Comparison of ENCODE assay signal across 15 mouse cellular contexts in genomic region chr11:8829561-8829960, GRCm38 (mm10).
"Had no signal": no experiment of that assay in that cellular context is flagged by ENCODE, and none has a peak within 500 bp of the region (broad histone marks: within the 10 kb centered on the region; RNA-seq: fewer than 3 reads in every experiment).

No protein-coding gene starts in this region.

- H3K27me3 ChIP-seq: lung, embryonic 15.5 days; megakaryocyte, embryonic 14.5 days; midbrain, embryonic 13.5 days; midbrain, embryonic 15.5 days; neural tube, embryonic 12.5 days; stomach, embryonic 15.5 days had no signal

- H3K27ac ChIP-seq: macrophage; midbrain, embryonic 13.5 days; midbrain, embryonic 15.5 days; neural tube, embryonic 12.5 days; stomach, embryonic 15.5 days; stomach, postnatal 0 days had no signal

- H3K9ac ChIP-seq: lung, embryonic 15.5 days; midbrain, embryonic 13.5 days; midbrain, embryonic 15.5 days; neural tube, embryonic 12.5 days; stomach, embryonic 15.5 days had no signal

- H3K9me3 ChIP-seq: lung, embryonic 15.5 days; megakaryocyte, embryonic 14.5 days; midbrain, embryonic 13.5 days; midbrain, embryonic 15.5 days; neural tube, embryonic 12.5 days; stomach, embryonic 15.5 days had no signal

- H3K4me3 ChIP-seq: lung, embryonic 15.5 days; megakaryocyte, embryonic 14.5 days; midbrain, embryonic 13.5 days; midbrain, embryonic 15.5 days; neural tube, embryonic 12.5 days; stomach, embryonic 15.5 days had no signal

- H3K4me1 ChIP-seq: megakaryocyte, embryonic 14.5 days; midbrain, embryonic 13.5 days; midbrain, embryonic 15.5 days; neural tube, embryonic 12.5 days; stomach, embryonic 15.5 days had no signal

- ATAC-seq: midbrain, embryonic 13.5 days; midbrain, embryonic 15.5 days had no signal

- DNase-seq: lung, adult 2 months; lung, postnatal 10 days; right cerebral cortex, postnatal 14 days; thymus, adult 2 months; thymus, postnatal 25 days; thymus, postnatal 4 days had no signal

- H3K36me3 ChIP-seq: lung, embryonic 15.5 days; midbrain, embryonic 13.5 days; midbrain, embryonic 15.5 days; neural tube, embryonic 12.5 days; stomach, embryonic 15.5 days had no signal

- H3K4me2 ChIP-seq: lung, embryonic 15.5 days; midbrain, embryonic 11.5 days; midbrain, embryonic 13.5 days; midbrain, embryonic 15.5 days; neural tube, embryonic 12.5 days; stomach, embryonic 15.5 days had no signal
